Mouse (Mus musculus): ENCODE data around the gene Zfp518a.

GRCm38 (mm10) chr19:40935376-40935775 lies 40.9 kb downstream of the Zfp518a start:
- no peak for TF ChIP-seq CTCF (IDR thresholded peaks at IDR 0.05)
- TF ChIP-seq EP300 (IDR thresholded peaks at IDR 0.05), result no peak

All from lung, postnatal 0 days (tissue).